Mouse (Mus musculus): ENCODE data around the gene Mab21l1. TPM values are rescaled to one million over a fixed set of nuclear protein-coding genes. Genes with fewer than 3 reads are reported as not detected.

Gene Mab21l1
- polyA plus RNA-seq, 1 experiment = 45.4 TPM

DNA sequence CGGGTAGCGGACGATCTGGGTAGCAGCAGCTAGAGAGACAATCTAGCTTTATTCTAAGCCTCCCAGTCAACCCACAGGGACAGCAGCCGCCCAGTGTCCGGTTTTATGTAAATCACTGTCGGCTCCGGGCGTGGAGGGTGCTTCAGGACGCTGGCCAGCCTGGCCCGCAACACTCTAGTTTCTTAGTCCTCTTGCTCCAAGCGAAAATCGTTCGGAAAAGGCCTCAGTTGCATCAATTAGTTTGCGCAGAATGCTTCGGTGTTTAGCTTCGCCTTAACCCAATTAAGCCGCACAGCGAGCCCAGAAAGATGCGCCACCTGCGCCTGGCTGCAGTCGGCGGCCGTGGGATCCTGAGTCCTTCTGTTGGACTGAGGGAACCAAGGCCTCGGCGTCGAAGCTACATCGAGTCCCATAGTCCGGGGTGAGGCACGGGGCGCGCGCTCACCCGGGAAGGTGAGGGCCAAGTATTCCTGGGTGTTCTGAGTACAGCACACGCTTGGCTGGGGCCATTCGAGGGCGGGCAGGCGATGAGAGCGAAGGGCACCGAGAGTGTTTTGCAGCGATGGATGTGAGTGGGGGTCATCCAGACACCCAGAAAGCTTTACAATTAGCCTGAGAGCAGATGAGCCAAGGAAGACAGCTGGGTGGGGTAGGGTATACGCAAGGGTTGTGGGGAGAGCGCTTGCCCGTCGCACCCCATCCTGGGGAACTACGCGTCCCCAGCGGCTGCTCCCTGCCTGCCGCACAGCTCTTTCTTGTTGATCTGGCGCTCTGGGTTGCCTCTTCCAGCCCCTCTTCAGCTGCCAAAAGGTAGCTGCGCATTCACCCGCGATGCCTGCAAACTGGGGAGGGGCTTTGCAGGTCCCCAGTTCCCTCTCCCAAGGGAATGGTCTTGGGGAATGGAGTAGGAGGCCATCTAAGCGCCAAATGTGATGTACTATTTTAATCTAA lies 1.9 kb upstream of the Mab21l1 start:
- peaks cover 2% of the 10 kb centered on the region; the same call in 1 of the 2 replicates for H3K4me1 ChIP-seq (ENCODE audit: control insufficient read depth, insufficient read depth, low read length)
- DNase-seq = peak; percentile 78 to 87
- 4% methylated on average over 53 of the region's 53 CpGs for WGBS
- H3K27me3 ChIP-seq (ENCODE audit: control insufficient read depth, insufficient read depth, low read length) = no peaks in the 10 kb centered on the region
- H3K4me3 ChIP-seq (replicated peaks; ENCODE audit: insufficient read depth, low read depth, low read length) = peak overlapping the region; percentile 49
- TF ChIP-seq POLR2A (IDR thresholded peaks at IDR 0.05; ENCODE audit: borderline replicate concordance, insufficient read depth, low read length) (peak; percentile 51; the same call in 1 of the 2 replicates), CTCF (IDR thresholded peaks at IDR 0.05; ENCODE audit: borderline replicate concordance, insufficient read depth, low read depth, low read length) (no peak)
- peak overlapping the region; percentile 99 for H3K27ac ChIP-seq (ENCODE audit: insufficient read depth, low read length)

DNA sequence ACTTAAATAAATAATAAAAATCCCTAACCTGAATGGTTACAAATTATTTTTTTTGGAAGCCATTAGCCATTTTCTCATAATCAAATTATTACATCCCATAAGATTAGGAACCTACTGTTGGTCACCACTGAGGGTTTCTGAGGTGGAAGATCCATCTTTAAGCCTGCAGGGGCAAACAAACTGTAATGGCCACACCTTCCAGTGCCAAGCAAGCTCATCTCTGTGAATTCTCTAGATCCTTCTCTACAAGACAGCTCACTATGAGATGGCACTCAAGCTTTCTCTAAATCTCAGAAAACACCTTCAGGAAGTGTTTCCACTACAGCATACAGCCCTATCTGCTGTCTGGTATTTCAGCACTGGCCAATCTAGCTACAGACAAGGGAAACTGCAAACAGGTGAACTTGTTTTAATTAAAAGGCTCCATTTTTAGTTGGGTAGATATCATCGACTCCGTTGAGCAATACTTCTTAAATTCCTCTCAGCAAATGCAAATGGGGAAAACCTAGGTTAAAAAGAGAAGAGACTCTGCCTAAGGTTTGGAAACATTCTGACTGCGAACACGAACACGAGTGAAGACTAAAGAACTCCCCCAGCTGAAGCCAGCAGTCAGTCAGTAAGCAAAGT lies 768 bp upstream of the Mab21l1 start:
- Histone ChIP-seq H3K27ac (ENCODE audit: insufficient read depth, low read length) (peak overlapping the region; percentile 98; the same call in 1 of the 2 replicates), H3K4me1 (ENCODE audit: control insufficient read depth, insufficient read depth, low read length) (peaks cover 2% of the 10 kb centered on the region; the same call in 1 of the 2 replicates), H3K4me3 (replicated peaks; ENCODE audit: insufficient read depth, low read depth, low read length) (peak overlapping the region; percentile 95), H3K27me3 (ENCODE audit: control insufficient read depth, insufficient read depth, low read length) (no peaks in the 10 kb centered on the region)
- TF ChIP-seq POLR2A (IDR thresholded peaks at IDR 0.05; ENCODE audit: borderline replicate concordance, insufficient read depth, low read length) = no peak
- no peak for TF ChIP-seq CTCF (IDR thresholded peaks at IDR 0.05; ENCODE audit: borderline replicate concordance, insufficient read depth, low read depth, low read length)
- peak; percentile 60 to 67 for DNase-seq
- 14% methylated on average over 5 of the region's 5 CpGs for WGBS

DNA sequence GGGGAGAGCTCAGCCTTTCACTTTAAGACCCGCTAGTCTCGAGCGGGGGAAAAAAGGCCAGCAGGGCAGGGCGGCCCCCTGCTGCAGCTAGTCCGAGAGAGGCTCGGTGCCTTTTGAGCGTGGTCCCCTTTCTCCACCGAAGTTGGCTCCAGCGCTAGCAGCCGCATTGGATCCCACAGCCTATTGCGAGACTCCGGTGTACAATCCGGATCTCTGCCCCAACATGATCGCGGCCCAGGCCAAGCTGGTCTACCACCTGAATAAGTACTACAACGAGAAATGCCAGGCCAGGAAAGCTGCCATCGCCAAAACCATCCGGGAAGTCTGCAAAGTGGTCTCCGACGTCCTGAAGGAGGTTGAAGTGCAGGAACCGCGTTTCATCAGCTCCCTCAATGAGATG lies 461 bp downstream of the Mab21l1 start:
- H3K27ac ChIP-seq (ENCODE audit: insufficient read depth, low read length) = peak overlapping the region; percentile 98
- peak in 1 of 2 experiments; percentile 70 for DNase-seq
- no peaks in the 10 kb centered on the region; the same call in 1 of the 2 replicates for H3K4me1 ChIP-seq (ENCODE audit: control insufficient read depth, insufficient read depth, low read length)
- H3K27me3 ChIP-seq (ENCODE audit: control insufficient read depth, insufficient read depth, low read length) = no peaks in the 10 kb centered on the region
- WGBS = 6% methylated on average over 22 of the region's 22 CpGs
- TF ChIP-seq POLR2A (IDR thresholded peaks at IDR 0.05; ENCODE audit: borderline replicate concordance, insufficient read depth, low read length) (no peak), CTCF (IDR thresholded peaks at IDR 0.05; ENCODE audit: borderline replicate concordance, insufficient read depth, low read depth, low read length) (no peak)
- peak overlapping the region; percentile 95 for H3K4me3 ChIP-seq (replicated peaks; ENCODE audit: insufficient read depth, low read depth, low read length)

DNA sequence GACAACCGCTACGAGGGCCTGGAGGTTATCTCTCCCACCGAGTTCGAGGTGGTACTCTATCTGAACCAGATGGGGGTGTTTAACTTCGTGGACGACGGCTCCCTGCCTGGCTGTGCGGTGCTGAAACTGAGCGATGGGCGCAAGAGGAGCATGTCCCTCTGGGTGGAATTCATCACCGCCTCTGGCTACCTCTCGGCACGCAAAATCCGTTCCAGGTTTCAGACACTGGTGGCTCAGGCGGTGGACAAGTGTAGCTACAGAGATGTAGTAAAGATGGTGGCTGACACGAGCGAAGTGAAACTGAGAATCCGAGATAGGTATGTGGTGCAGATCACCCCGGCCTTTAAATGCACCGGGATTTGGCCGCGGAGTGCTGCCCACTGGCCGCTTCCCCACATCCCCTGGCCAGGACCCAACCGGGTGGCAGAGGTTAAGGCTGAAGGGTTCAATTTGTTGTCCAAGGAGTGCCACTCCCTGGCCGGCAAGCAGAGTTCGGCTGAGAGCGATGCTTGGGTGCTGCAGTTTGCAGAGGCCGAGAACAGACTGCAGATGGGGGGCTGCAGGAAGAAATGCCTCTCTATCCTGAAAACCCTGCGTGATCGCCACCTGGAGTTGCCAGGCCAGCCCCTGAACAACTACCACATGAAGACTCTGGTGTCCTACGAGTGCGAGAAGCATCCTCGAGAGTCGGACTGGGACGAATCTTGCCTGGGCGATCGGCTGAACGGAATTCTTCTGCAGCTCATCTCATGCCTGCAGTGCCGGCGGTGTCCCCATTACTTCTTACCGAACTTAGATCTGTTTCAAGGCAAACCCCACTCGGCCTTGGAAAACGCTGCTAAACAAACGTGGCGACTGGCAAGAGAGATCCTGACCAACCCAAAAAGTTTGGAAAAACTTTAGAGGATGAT lies 1.1 kb downstream of the Mab21l1 start:
- DNase-seq = peak; percentile 70 to 82
- Histone ChIP-seq H3K27me3 (ENCODE audit: control insufficient read depth, insufficient read depth, low read length) (no peaks in the 10 kb centered on the region), H3K4me3 (replicated peaks; ENCODE audit: insufficient read depth, low read depth, low read length) (peak overlapping the region; percentile 95), H3K27ac (ENCODE audit: insufficient read depth, low read length) (peak overlapping the region; percentile 98), H3K4me1 (ENCODE audit: control insufficient read depth, insufficient read depth, low read length) (no peaks in the 10 kb centered on the region; the same call in 1 of the 2 replicates)
- 0 out of 2 replicates have a peak, but pooled peaks have one; percentile 9 for TF ChIP-seq POLR2A (IDR thresholded peaks at IDR 0.05; ENCODE audit: borderline replicate concordance, insufficient read depth, low read length)
- no peak for TF ChIP-seq CTCF (IDR thresholded peaks at IDR 0.05; ENCODE audit: borderline replicate concordance, insufficient read depth, low read depth, low read length)
- 7% methylated on average over 45 of the region's 45 CpGs for WGBS

DNA sequence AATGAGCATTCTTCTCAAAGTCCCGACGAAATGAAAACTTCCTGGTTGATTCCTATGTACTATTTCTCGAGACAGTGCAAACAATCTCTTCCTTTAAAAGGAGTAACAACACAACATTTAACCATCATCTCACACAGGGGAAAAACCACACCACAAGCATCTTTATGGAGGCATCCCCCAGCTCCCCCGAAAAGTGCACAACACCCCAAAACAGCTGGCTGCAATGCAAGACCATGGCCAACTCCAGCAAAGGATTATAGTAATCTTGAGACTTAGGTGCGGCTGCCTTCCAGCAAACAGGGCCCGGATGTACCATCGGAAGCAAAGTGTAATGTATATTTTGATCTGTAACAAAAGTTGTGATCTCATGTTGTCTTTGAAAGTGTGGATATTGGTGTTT lies 1.8 kb downstream of the Mab21l1 start:
- no peak for DNase-seq
- 10% methylated on average over 7 of the region's 7 CpGs for WGBS
- H3K27ac ChIP-seq (ENCODE audit: insufficient read depth, low read length) = peak overlapping the region; percentile 98

DNA sequence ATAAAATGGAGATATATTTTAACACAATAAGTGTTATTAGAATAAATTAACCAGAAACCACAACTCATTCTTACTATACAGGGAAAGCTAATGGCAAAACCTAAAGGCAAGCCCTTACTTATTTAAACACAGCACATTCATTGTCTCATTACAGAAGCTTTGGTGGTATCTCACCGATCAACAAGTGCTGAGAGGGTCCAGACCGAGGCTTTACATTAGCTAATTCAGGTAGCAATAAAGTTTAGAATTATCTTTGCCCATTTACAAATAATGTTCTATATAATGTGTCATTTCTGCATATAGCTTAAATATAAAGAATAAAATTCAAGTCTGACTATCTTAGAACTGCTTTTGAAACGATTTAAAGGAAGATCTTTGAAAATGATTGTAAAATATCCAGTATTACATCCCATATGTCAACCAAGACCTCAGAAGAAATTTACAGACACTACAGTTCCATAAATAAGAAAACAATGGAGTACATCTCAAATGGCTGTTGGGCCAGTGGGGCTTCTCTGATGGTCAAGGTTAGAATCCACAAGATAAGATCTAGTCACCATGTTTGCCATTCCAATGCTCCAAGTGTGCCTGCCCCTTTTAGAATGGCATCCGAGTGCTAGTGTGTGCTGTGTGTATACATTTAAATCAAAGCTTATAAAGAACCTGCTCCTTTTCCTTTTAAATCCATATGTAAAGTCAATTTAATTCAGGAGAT lies 3.1 kb downstream of the Mab21l1 start:
- Histone ChIP-seq H3K4me3 (replicated peaks; ENCODE audit: insufficient read depth, low read depth, low read length) (peak overlapping the region; percentile 99), H3K4me1 (ENCODE audit: control insufficient read depth, insufficient read depth, low read length) (no peaks in the 10 kb centered on the region), H3K27ac (ENCODE audit: insufficient read depth, low read length) (peak overlapping the region; percentile 52; the same call in 1 of the 2 replicates), H3K27me3 (ENCODE audit: control insufficient read depth, insufficient read depth, low read length) (no peaks in the 10 kb centered on the region)
- WGBS = 9% methylated on average over 4 of the region's 4 CpGs
- peak in 1 of 2 experiments; percentile 48 for DNase-seq
- no peak for TF ChIP-seq POLR2A (IDR thresholded peaks at IDR 0.05; ENCODE audit: borderline replicate concordance, insufficient read depth, low read length)

More for the DNA sequence above, 1.8 kb downstream of the Mab21l1 start:
- H3K27me3 ChIP-seq (ENCODE audit: control insufficient read depth, insufficient read depth, low read length) = no peaks in the 10 kb centered on the region
- H3K4me1 ChIP-seq (ENCODE audit: control insufficient read depth, insufficient read depth, low read length) = no peaks in the 10 kb centered on the region
- no peak for TF ChIP-seq POLR2A (IDR thresholded peaks at IDR 0.05; ENCODE audit: borderline replicate concordance, insufficient read depth, low read length)
- TF ChIP-seq CTCF (IDR thresholded peaks at IDR 0.05; ENCODE audit: borderline replicate concordance, insufficient read depth, low read depth, low read length) = no peak
- H3K4me3 ChIP-seq (replicated peaks; ENCODE audit: insufficient read depth, low read depth, low read length) = peak overlapping the region; percentile 95
